Mouse (Mus musculus) C2C12 (cell line): ENCODE measurements around the gene Smim14. TPM values are rescaled to one million over a fixed set of nuclear protein-coding genes. Genes with fewer than 3 reads are reported as not detected.

Experiments
- H3K27me3 ChIP-seq: one replicate; pipeline ENCODE4 v1.6.1; 2011; ENCODE audit not compliant: control insufficient read depth, insufficient read depth, insufficient read length
- H3K36me3 ChIP-seq: one replicate; pipeline ENCODE4 v1.6.1; 2011; ENCODE audit not compliant: control insufficient read depth, insufficient read depth
- H3K4me3 ChIP-seq: one replicate; pipeline ENCODE4 v1.5.1; 2011; ENCODE audit warnings: mild to moderate bottlenecking, control low read depth; ENCODE audit not compliant: poor library complexity, insufficient read depth, severe bottlenecking
- H3K79me2 ChIP-seq: one replicate; pipeline ENCODE4 v1.6.1; 2011; ENCODE audit not compliant: control insufficient read depth, insufficient read depth
- H3K79me3 ChIP-seq: one replicate; pipeline ENCODE4 v1.6.1; 2011; ENCODE audit warnings: low read depth, control low read depth
- H3ac ChIP-seq: one replicate; pipeline ENCODE3; 2011; ENCODE audit warnings: low read depth; ENCODE audit not compliant: control insufficient read depth, insufficient read length
- CEBPB ChIP-seq: IDR thresholded peaks from one replicate; pipeline ENCODE4 v1.6.1; 2011; ENCODE audit warnings: low read depth, mild to moderate bottlenecking, control low read depth, moderate library complexity
- CTCF ChIP-seq: IDR thresholded peaks from one replicate; pipeline ENCODE4 v1.5.1; 2011; ENCODE audit not compliant: control insufficient read depth, insufficient read depth, insufficient read length
- FOSL1 ChIP-seq: IDR thresholded peaks from one replicate; pipeline ENCODE4 v1.8.0; 2011; ENCODE audit warnings: mild to moderate bottlenecking, low read length; ENCODE audit not compliant: poor library complexity, insufficient read depth, severe bottlenecking
- MAX ChIP-seq: IDR thresholded peaks from one replicate; pipeline ENCODE4 v1.6.1; 2011; ENCODE audit warnings: mild to moderate bottlenecking, control low read depth
- MYOD1 ChIP-seq: IDR thresholded peaks from one replicate; pipeline ENCODE4 v1.6.1; 2011; ENCODE audit warnings: low read depth; ENCODE audit not compliant: control insufficient read depth, insufficient read length
- MYOG ChIP-seq: IDR thresholded peaks from one replicate; pipeline ENCODE4 v1.6.1; 2011; ENCODE audit not compliant: control insufficient read depth, insufficient read length; ENCODE audit errors: extremely low read depth
- USF1 ChIP-seq: IDR thresholded peaks from one replicate; pipeline ENCODE4 v1.6.1; 2011; ENCODE audit warnings: low read depth, mild to moderate bottlenecking, control low read depth, moderate library complexity
- polyA plus RNA-seq: library from polyadenylated mRNA; unstranded; fragments of >200 nt; fragmentation: generic; extraction: Trizol; gene quantifications from one replicate; pipeline ENCODE4 v1.2.1, GENCODE M21; 2012; ENCODE audit warnings: missing spikeins

Smim14 gene
- polyA plus RNA-seq, 1 experiment: 63.0 TPM

DNA sequence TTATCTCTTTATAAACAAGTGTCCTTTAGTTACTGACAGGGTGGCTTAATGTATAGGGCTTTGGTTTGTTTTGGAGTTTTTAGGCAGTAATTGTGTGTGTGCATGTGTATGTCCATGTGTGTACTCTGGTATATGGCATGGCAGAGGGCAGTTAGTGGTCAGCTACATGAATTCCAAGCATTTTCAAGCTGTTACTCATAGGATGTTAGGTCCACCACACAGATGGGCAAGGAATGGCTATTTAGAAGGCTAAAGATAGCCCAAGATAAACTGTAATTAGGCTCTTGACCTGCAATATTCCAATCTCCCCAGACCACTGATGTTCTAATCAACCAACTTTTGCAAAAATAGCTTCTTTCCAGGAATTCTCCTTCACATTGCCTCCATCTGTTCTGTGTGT lies 98.9 kb downstream of the Smim14 start:
- Histone ChIP-seq H3K79me3 (peaks cover 19% of the 10 kb centered on the region), H3K4me3 (no peak overlapping the region), H3K79me2 (peaks cover 25% of the 10 kb centered on the region), H3K36me3 (peaks cover 7% of the 10 kb centered on the region), H3ac (no peak overlapping the region), H3K27me3 (no peaks in the 10 kb centered on the region)
- TF ChIP-seq CEBPB (no peak), MAX (no peak), MYOD1 (no peak), CTCF (no peak), FOSL1 (peak; percentile 69)

DNA sequence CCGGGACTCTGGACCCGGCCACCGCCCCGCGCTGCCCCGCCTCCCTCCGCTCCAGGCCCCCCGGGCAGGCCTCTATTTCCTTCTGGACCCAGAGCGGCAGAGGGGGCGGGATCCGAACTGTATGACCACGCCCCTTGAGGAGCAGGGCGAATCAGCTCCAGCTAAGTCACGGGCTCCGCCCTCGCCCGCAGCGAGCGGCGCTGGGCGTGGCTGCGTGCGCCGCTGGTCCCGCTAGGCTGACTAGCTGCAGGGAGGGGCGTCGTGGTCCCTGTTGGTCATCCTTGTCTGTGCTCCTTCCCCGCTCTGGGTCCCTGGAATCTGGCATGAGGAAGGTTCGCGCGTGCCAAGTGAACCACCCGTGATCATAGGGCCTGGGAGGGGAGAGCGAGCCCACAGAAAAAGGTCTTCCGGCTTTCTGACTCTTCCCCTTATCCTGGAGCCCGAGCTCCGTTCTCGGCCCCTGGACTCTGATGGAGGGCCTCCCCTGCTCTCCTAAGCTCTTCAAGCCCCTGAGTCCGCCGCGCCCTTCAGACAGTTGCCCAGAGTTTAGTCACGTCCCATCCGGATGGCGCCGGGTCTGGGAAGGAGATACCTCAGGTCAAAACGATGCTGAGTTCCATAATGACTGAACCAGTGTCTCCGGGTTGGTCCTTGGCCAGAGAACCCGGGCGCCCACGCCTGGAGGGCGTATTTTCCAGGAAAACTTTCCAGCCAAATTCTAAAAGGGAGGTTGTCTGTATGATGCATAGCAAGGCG lies 101.0 kb downstream of the Smim14 start, which contains the start of gene Ugdh:
Gene Ugdh, minus strand, starts transcription at position 144 of the 756 bp plus-strand sequence.
- H3K36me3 ChIP-seq: peaks cover 18% of the 10 kb centered on the region
- H3K79me3 ChIP-seq: peaks cover 38% of the 10 kb centered on the region
- peaks cover 46% of the 10 kb centered on the region for H3K79me2 ChIP-seq
- peak within 1 kb of the TSS; percentile 79 for H3ac ChIP-seq
- H3K27me3 ChIP-seq: no peaks in the 10 kb centered on the region
- no peak for TF ChIP-seq MYOD1
- peak; percentile 17 for TF ChIP-seq MAX
- no peak for TF ChIP-seq USF1
- TF ChIP-seq CEBPB: no peak
- no peak for TF ChIP-seq CTCF
- peak within 1 kb of the TSS; percentile 68 for H3K4me3 ChIP-seq

DNA sequence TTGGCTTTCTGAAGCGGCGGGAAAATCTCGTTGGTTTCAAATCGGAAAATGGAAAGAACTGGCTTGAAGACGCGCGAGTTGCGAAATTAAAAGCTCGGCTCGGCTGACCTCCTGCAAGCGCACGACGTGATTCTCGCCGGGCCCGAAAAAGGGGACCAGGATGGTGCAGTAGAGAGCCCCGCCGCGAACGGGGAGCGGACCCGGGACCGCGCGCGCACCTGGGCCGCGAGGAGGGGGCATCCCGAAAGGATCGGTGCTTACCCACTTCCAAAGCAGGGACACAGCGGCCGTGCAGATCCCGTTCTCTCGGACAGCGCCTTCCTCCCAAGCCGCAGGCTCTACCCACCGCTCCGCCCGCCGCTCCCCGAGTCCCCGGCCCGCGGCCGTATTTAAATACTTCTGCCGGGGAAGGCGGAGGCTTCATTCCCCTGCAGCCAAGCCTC lies 101.6 kb downstream of the Smim14 start:
- Histone ChIP-seq H3K4me3 (peak overlapping the region; percentile 68), H3K79me2 (peaks cover 52% of the 10 kb centered on the region), H3K79me3 (peaks cover 44% of the 10 kb centered on the region), H3ac (peak overlapping the region; percentile 79), H3K27me3 (no peaks in the 10 kb centered on the region), H3K36me3 (peaks cover 22% of the 10 kb centered on the region)
- no peak for TF ChIP-seq FOSL1
- TF ChIP-seq CEBPB: peak; percentile 24

DNA sequence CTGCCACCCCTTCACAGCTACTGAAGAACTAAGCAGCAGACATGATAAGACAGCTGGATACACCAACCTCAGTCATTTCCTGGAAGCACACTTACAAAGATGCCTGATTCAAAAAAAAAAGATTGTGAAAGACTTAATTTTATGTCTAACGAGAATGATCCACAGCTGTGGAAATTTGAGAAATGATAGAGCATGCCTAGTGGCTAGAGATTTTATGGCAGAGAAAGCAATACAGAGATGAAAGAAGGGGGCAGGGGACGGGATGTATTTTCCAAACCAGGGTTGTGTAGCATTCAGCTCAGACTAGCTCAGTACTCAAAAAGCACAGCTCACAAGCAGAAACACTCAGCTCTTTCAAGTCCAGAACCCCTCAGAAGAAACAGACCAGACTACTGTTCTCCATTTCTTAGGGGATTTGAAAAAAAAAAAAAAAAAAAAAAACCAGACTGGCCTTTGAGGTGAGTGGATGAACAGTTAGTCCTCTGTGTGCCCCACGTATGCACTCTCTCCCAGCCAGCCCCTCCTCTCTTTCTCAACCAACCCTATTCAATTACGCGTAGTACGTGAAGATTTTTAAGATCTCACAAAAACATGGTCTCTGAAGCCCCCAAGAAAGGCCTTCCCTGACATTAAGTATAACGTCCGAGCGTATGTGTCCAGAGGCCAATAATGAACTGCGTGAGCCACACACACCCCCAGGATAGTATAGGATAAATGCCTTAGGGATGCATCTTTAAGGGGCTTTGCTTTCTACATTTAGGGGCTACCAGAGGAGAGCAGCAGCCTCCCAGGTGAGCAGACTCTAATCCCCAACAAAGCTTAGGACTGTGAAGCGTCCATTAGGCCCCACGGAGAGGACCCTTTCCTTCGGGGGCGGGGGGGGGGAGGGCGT lies 102.3 kb downstream of the Smim14 start:
- peaks cover 22% of the 10 kb centered on the region for H3K36me3 ChIP-seq
- H3K79me2 ChIP-seq: peaks cover 58% of the 10 kb centered on the region
- H3K79me3 ChIP-seq: peaks cover 50% of the 10 kb centered on the region
- peak overlapping the region; percentile 57 for H3ac ChIP-seq
- TF ChIP-seq USF1 (no peak), MYOD1 (no peak), FOSL1 (no peak), CEBPB (no peak), CTCF (no peak), MYOG (no peak), MAX (no peak)
- H3K27me3 ChIP-seq: no peaks in the 10 kb centered on the region
- H3K4me3 ChIP-seq: peak overlapping the region; percentile 68

DNA sequence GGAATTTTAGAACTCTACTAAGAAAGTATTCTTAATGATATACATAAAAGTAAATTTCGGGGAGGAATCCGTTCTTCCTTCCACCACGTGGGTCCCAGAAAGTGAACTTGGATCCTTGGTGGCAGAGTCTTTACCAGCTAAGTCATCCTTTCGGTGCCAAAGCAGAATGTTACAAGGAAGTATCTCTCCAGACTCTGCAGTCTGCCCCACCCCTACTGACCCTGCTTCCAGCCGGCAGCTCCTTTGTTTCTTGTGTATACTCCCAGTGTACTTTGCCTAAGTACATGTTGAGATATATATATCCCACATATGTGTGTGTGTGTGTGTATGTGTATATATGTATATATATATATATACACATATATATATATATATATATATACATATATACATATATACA lies 107.5 kb downstream of the Smim14 start:
- peaks cover 56% of the 10 kb centered on the region for H3K36me3 ChIP-seq
- no peaks in the 10 kb centered on the region for H3K27me3 ChIP-seq
- no peak for TF ChIP-seq MYOG
- TF ChIP-seq CEBPB: no peak
- TF ChIP-seq MAX: no peak
- TF ChIP-seq MYOD1: no peak
- TF ChIP-seq USF1: no peak
- TF ChIP-seq CTCF: no peak
- TF ChIP-seq FOSL1: no peak
- peaks cover 79% of the 10 kb centered on the region for H3K79me2 ChIP-seq
- peaks cover 67% of the 10 kb centered on the region for H3K79me3 ChIP-seq
- no peak overlapping the region for H3ac ChIP-seq
- H3K4me3 ChIP-seq: no peak overlapping the region

DNA sequence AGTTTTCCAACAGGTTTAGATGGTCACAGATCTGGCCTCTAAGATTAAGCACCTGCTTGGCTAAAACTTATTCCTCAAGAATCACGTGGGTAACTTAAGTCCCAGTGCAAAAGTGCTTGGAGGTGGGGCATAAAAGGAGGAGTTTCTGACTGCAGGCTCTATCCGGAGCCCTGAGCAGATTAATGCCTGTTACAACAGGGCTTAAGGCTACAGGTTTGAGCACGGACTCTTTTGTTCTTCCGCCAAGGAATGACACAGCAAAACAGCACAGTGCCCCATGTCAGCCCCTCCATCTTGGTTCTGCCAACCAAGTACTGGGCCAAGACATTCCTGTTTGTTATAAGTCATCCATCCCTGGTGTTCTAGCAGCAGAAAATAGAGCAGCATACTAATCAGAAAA lies 108.7 kb downstream of the Smim14 start:
- H3ac ChIP-seq: no peak overlapping the region
- H3K27me3 ChIP-seq: no peaks in the 10 kb centered on the region
- H3K79me3 ChIP-seq: peaks cover 56% of the 10 kb centered on the region
- no peak overlapping the region for H3K4me3 ChIP-seq
- TF ChIP-seq MYOG: no peak
- TF ChIP-seq FOSL1: no peak
- TF ChIP-seq USF1: no peak
- peaks cover 68% of the 10 kb centered on the region for H3K79me2 ChIP-seq
- H3K36me3 ChIP-seq: peaks cover 62% of the 10 kb centered on the region
